Mouse (Mus musculus): Measurements from ENCODE around the gene Iqcd. TPM values are rescaled to one million over a fixed set of nuclear protein-coding genes. Genes with fewer than 3 reads are reported as not detected.

Iqcd gene
- polyA plus RNA-seq, 1 experiment from 2014 or later, result 1.4 TPM

DNA sequence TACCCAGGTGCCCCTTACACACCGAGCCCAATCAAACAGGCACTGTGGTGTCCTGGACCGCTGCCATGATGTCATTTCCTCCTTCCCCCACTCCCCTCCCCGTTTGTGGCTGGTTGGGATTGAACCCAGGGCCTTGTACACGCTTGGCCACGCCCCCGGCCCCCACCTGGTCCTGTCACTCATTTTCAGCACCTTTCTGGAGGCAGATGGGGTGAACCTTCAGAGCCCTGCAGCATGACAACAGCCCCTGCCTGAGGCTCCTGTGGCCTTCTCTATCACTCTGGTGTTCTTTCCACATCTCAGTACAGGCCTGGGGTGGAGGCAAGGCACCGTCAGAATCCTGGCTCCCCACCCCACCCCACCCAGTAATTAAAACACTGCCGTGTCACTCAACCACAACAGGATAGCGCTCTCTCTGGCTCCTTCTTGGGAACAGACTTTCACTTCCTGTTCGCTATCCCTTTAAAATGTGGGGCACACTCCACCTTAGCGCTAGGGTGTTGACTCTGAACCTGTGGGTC is 12.0 kb upstream of the Iqcd start:
- Histone ChIP-seq H3K27ac (no peak overlapping the region), H3K27me3 (no peaks in the 10 kb centered on the region), H3K36me3 (replicated peaks) (peaks cover 7% of the 10 kb centered on the region), H3K9ac (no peak overlapping the region), H3K9me3 (no peaks in the 10 kb centered on the region), H3K4me1 (peaks cover 30% of the 10 kb centered on the region), H3K4me2 (no peak overlapping the region), H3K4me3 (replicated peaks) (no peak overlapping the region)
- 89% methylated on average over 11 of the region's 11 CpGs for WGBS
- ATAC-seq (ENCODE audit: low FRiP score), result no peak

DNA sequence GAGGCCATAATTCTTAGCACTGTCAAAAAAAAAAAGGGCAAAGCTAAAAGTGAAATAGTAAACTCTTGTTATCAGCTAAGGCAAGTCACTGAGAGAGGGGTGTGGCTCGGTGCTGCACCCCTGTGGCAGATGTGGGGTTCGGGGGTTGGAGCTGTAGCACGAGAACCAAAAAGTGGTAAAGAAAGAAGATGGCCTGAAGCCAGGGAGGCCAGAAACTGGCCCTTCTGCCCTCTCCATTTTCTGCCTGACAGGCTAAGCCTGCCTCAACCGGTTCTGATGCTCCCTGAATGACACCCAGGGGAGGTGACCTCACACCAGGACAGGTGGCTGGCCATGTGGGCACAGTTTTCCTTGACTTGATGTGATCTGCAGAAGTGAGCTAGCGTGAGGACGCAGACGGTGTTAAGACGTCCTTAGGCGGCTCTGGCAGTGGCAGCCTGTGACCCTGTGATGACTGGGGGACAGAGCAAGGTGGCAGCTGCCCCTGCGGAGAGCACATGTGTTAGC is 10.8 kb upstream of the Iqcd start:
- no peaks in the 10 kb centered on the region for H3K27me3 ChIP-seq
- H3K9me3 ChIP-seq, result no peaks in the 10 kb centered on the region
- no peak overlapping the region for H3K9ac ChIP-seq
- ATAC-seq (ENCODE audit: low FRiP score), result no peak
- 0 out of 2 replicates have a peak overlapping the region, but pooled peaks have one; percentile 36 for H3K27ac ChIP-seq
- H3K4me1 ChIP-seq, result peaks cover 30% of the 10 kb centered on the region
- no peak overlapping the region for H3K4me2 ChIP-seq
- H3K36me3 ChIP-seq (replicated peaks), result peaks cover 10% of the 10 kb centered on the region
- no peak overlapping the region for H3K4me3 ChIP-seq (replicated peaks)
- WGBS, result 67% methylated on average over 10 of the region's 10 CpGs

- H3K4me2 ChIP-seq, result no peak overlapping the region
- no peaks in the 10 kb centered on the region for H3K9me3 ChIP-seq
- H3K36me3 ChIP-seq (replicated peaks), result peaks cover 16% of the 10 kb centered on the region
- WGBS, result 71% methylated on average over 12 of the region's 12 CpGs
- peaks cover 30% of the 10 kb centered on the region for H3K4me1 ChIP-seq
- H3K27me3 ChIP-seq, result no peaks in the 10 kb centered on the region
- H3K4me3 ChIP-seq (replicated peaks), result no peak overlapping the region
- no peak overlapping the region for H3K9ac ChIP-seq
- peak overlapping the region; percentile 53 for H3K27ac ChIP-seq
- ATAC-seq (ENCODE audit: low FRiP score), result no peak
Measured at GRCm38 (mm10) chr5:120578504-120579081, 10.2 kb upstream of the Iqcd start.

- ATAC-seq (ENCODE audit: low FRiP score), result no peak
- H3K27ac ChIP-seq, result peak overlapping the region; percentile 53; the same call in 1 of the 2 replicates
Measured at GRCm38 (mm10) chr5:120579211-120579897, 9.5 kb upstream of the Iqcd start.

GRCm38 (mm10) chr5:120579898-120580626 is 8.8 kb upstream of the Iqcd start:
- no peak overlapping the region for H3K4me2 ChIP-seq
- H3K27ac ChIP-seq, result peak overlapping the region; percentile 53; the same call in 1 of the 2 replicates
- peaks cover 18% of the 10 kb centered on the region for H3K36me3 ChIP-seq (replicated peaks)
- no peak overlapping the region for H3K4me3 ChIP-seq (replicated peaks)
- no peak overlapping the region for H3K9ac ChIP-seq
- H3K4me1 ChIP-seq, result peaks cover 32% of the 10 kb centered on the region
- 88% methylated on average over 26 of the region's 26 CpGs for WGBS
- ATAC-seq (ENCODE audit: low FRiP score), result no peak
- H3K27me3 ChIP-seq, result no peaks in the 10 kb centered on the region
- no peaks in the 10 kb centered on the region for H3K9me3 ChIP-seq

More at GRCm38 (mm10) chr5:120579211-120579897, 9.5 kb upstream of the Iqcd start:
- H3K4me3 ChIP-seq (replicated peaks), result no peak overlapping the region
- peaks cover 30% of the 10 kb centered on the region for H3K4me1 ChIP-seq
- no peak overlapping the region for H3K9ac ChIP-seq
- no peak overlapping the region for H3K4me2 ChIP-seq
- H3K27me3 ChIP-seq, result no peaks in the 10 kb centered on the region
- peaks cover 18% of the 10 kb centered on the region for H3K36me3 ChIP-seq (replicated peaks)
- 82% methylated on average over 26 of the region's 26 CpGs for WGBS
- H3K9me3 ChIP-seq, result no peaks in the 10 kb centered on the region

DNA sequence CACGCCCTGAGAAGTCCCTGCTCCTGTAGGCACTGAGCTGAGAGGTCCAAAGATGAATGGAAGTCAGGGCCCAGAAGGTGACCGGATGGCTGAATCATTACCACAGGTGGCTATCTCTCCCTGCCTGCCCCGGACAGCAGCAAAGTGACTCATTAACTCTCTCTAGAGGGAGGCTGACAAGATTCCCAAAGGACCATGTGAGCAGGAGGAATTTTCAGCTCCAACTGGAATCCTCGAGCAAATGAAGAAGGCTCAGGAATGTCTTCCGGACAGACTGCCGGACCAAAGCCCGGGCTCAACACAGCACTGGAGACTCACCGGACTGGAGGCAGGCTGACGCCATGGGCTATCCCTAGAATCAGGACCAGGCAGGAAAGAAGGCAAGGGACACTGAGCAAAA is 6.8 kb upstream of the Iqcd start:
- ATAC-seq (ENCODE audit: low FRiP score), result no peak
- Histone ChIP-seq H3K4me2 (no peak overlapping the region), H3K4me3 (replicated peaks) (no peak overlapping the region), H3K9ac (no peak overlapping the region), H3K9me3 (no peaks in the 10 kb centered on the region), H3K27ac (no peak overlapping the region), H3K27me3 (no peaks in the 10 kb centered on the region), H3K4me1 (peaks cover 37% of the 10 kb centered on the region), H3K36me3 (replicated peaks) (peaks cover 18% of the 10 kb centered on the region)
- WGBS, result 90% methylated on average over 9 of the region's 9 CpGs

GRCm38 (mm10) chr5:120583511-120583910 is 5.3 kb upstream of the Iqcd start:
- Histone ChIP-seq H3K4me1 (peaks cover 41% of the 10 kb centered on the region), H3K9me3 (no peaks in the 10 kb centered on the region), H3K4me3 (replicated peaks) (no peak overlapping the region), H3K27ac (no peak overlapping the region), H3K27me3 (peaks cover 6% of the 10 kb centered on the region; the same call in 1 of the 2 replicates), H3K36me3 (replicated peaks) (peaks cover 18% of the 10 kb centered on the region), H3K4me2 (no peak overlapping the region), H3K9ac (no peak overlapping the region)
- 94% methylated on average over 4 of the region's 4 CpGs for WGBS
- no peak for ATAC-seq (ENCODE audit: low FRiP score)

- Histone ChIP-seq H3K9me3 (no peaks in the 10 kb centered on the region), H3K9ac (no peak overlapping the region), H3K27ac (no peak overlapping the region), H3K27me3 (peaks cover 6% of the 10 kb centered on the region; the same call in 1 of the 2 replicates), H3K36me3 (replicated peaks) (peaks cover 18% of the 10 kb centered on the region), H3K4me3 (replicated peaks) (no peak overlapping the region), H3K4me1 (peaks cover 31% of the 10 kb centered on the region), H3K4me2 (no peak overlapping the region)
- WGBS, result 40% methylated on average over 15 of the region's 15 CpGs
- no peak for ATAC-seq (ENCODE audit: low FRiP score)
Measured at GRCm38 (mm10) chr5:120584968-120585367, 3.8 kb upstream of the Iqcd start.

DNA sequence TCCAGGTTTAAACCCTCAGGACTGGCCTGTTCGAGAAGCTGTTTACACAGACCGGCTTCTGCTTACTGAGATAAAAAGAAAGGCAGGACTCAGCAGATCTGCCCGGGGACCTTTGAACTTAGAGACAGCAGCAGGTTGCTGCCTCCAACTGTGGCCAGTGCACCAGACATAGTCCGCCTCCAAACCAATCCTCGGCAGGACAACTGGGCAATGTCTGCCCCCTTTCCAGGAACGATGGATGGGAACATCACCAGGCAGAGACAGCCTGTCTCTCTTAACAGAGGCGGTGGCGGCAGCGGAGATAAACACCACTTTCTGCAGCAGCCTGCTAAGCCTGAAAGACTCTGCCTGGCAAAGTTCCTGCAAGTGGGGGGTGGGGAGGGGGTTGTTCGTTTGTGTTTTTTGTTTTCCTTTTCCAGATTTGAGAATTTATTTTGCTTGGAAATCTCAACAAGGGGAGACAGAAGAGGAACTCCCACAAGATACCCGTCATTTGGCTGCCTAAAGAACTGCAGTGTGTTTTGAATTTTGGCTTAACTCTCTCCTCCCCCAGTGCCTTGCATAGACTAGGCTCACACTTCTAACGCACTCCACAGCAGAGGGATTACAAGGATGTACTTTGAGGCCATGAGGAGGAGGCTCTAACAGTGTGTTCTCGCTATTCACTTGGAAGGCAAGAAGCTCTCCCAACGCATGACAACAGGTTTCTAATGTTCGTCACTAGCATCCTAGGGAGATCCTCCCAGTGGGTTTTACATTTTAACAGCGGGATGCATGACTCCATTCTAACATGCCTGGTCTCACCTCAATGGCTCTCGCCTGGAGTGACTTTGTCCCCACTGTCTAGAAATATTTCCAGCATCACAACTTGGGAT is 1.8 kb upstream of the Iqcd start:
- H3K4me2 ChIP-seq, result peak overlapping the region; percentile 92
- 0 out of 2 replicates have a peak, but pooled peaks cover 3% of the 10 kb centered on the region for H3K9me3 ChIP-seq
- peaks cover 6% of the 10 kb centered on the region; the same call in 1 of the 2 replicates for H3K27me3 ChIP-seq
- H3K27ac ChIP-seq, result 0 out of 2 replicates have a peak overlapping the region, but pooled peaks have one; percentile 25
- H3K36me3 ChIP-seq (replicated peaks), result peaks cover 11% of the 10 kb centered on the region
- H3K9ac ChIP-seq, result peak overlapping the region; percentile 38; the same call in 1 of the 2 replicates
- H3K4me1 ChIP-seq, result peaks cover 28% of the 10 kb centered on the region
- H3K4me3 ChIP-seq (replicated peaks), result peak overlapping the region; percentile 77
- ATAC-seq (ENCODE audit: low FRiP score), result no peak
- WGBS, result 14% methylated on average over 17 of the region's 17 CpGs

- Histone ChIP-seq H3K4me1 (peaks cover 28% of the 10 kb centered on the region), H3K36me3 (replicated peaks) (peaks cover 11% of the 10 kb centered on the region), H3K9ac (peak overlapping the region; percentile 80; the same call in 1 of the 2 replicates), H3K27me3 (peaks cover 6% of the 10 kb centered on the region; the same call in 1 of the 2 replicates), H3K9me3 (0 out of 2 replicates have a peak, but pooled peaks cover 3% of the 10 kb centered on the region), H3K27ac (no peak overlapping the region), H3K4me3 (replicated peaks) (peak overlapping the region; percentile 77), H3K4me2 (peak overlapping the region; percentile 92)
- ATAC-seq (ENCODE audit: low FRiP score), result no peak
- 44% methylated on average over 9 of the region's 9 CpGs for WGBS
Measured at GRCm38 (mm10) chr5:120587616-120587926, 1.2 kb upstream of the Iqcd start.

DNA sequence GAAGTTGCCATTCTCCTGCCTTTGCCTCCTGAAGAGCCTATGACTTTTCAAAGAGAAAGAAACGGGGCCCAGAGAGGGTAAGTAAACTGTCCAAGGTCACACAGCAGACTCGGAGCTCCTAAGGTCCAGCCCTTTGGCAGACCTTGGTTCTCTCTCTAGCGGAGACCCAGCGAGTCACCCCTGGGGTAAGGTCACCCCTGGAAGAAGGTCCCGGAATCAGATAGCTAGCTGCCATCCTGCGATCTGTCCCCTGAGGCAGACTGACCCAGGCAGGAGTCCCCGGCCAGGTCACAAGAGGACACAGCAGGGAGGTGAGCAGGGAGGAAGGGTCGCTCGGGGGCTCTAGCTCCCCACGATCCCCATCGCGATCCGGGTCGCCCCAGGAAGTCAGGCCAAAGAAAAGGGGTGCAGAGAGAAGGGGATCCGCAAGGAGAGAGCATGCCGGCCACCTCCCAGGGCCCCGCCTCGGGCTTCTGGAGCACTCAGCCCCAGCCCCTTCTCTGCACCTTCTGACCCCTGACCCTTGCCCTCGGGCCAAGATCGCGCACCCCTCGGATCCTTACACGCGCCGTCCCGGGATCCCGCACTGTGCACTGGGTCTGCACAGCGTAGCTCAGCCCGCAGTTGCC is 762 bp upstream of the Iqcd start:
- WGBS, result 3% methylated on average over 28 of the region's 29 CpGs
- Histone ChIP-seq H3K27ac (0 out of 2 replicates have a peak overlapping the region, but pooled peaks have one; percentile 58), H3K9me3 (0 out of 2 replicates have a peak, but pooled peaks cover 3% of the 10 kb centered on the region), H3K4me3 (replicated peaks) (peak overlapping the region; percentile 77), H3K4me1 (peaks cover 28% of the 10 kb centered on the region), H3K4me2 (peak overlapping the region; percentile 92), H3K27me3 (peaks cover 6% of the 10 kb centered on the region; the same call in 1 of the 2 replicates), H3K9ac (peak overlapping the region; percentile 80), H3K36me3 (replicated peaks) (peaks cover 7% of the 10 kb centered on the region)
- ATAC-seq (ENCODE audit: low FRiP score), result no peak

Data from forebrain, embryonic 12.5 days (tissue).